Mouse (Mus musculus): ENCODE data around the gene Trpm6. TPM values are rescaled to one million over a fixed set of nuclear protein-coding genes. Genes with fewer than 3 reads are reported as not detected.

The Trpm6 gene
- total and polyA plus RNA-seq, 2 experiments from 2014 or later: 0.26 to 0.31 TPM

- Histone ChIP-seq H3K27ac (no peak overlapping the region), H3K9ac (replicated peaks; ENCODE audit: low read length) (no peak overlapping the region), H3K4me1 (ENCODE audit: insufficient read depth, low read length) (0 out of 2 replicates have a peak, but pooled peaks cover 7% of the 10 kb centered on the region), H3K4me3 (ENCODE audit: low read length) (no peak overlapping the region), H3K4me2 (ENCODE audit: low read depth, low read length) (no peak overlapping the region), H3K27me3 (ENCODE audit: insufficient read depth, low read length) (no peaks in the 10 kb centered on the region), H3K9me3 (ENCODE audit: low read length) (no peaks in the 10 kb centered on the region), H3K36me3 (ENCODE audit: insufficient read depth, low read length) (no peaks in the 10 kb centered on the region)
- no peak for TF ChIP-seq CTCF (IDR thresholded peaks at IDR 0.05; ENCODE audit: low read depth)
- no peak for ATAC-seq
- no peak for DNase-seq (ENCODE audit: low spot score)
Measured at GRCm38 (mm10) chr19:18898238-18898637, 148.5 kb downstream of the Trpm6 start.

DNA sequence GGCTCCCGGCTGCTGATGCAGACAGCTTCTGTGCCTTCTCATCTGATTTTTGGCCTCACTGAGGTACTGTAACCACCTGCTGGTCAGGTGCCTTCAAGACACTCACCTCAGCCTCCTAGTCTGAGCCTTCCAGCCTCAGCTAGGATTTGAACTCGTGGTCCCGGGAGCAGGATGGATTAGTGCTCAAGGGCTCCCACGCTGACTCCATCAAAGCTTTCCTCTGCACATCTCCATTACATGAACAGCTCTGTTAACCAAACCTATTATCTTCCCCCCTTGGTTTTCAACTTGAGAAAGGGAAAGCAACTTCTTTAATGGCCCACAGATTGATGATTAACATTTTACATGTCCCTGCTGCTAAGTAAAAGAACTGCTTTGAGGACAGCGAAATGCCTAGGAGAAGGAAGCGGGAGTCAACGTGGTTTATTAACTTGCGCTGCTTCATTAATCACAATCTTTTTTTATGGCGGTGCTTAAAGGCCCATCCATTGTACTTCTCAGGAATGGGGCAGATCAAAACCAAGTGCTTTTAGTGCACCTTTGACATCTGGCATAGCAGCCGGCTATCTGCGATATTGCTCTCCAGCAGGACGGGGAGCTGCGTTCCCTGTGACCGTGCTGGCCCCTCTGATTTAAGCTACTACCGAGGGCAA, 152.4 kb downstream of the Trpm6 start:
- no peak for DNase-seq (ENCODE audit: low spot score)
- H3K9ac ChIP-seq (replicated peaks; ENCODE audit: low read length): no peak overlapping the region
- no peak for ATAC-seq
- 66% methylated on average over 15 of the region's 15 CpGs for WGBS
- H3K27me3 ChIP-seq (ENCODE audit: insufficient read depth, low read length): no peaks in the 10 kb centered on the region
- 0 out of 2 replicates have a peak overlapping the region, but pooled peaks have one; percentile 13 for H3K4me2 ChIP-seq (ENCODE audit: low read depth, low read length)
- H3K27ac ChIP-seq: no peak overlapping the region
- TF ChIP-seq CTCF (IDR thresholded peaks at IDR 0.05; ENCODE audit: low read depth): no peak
- 0 out of 2 replicates have a peak, but pooled peaks cover 7% of the 10 kb centered on the region for H3K4me1 ChIP-seq (ENCODE audit: insufficient read depth, low read length)
- no peak overlapping the region for H3K4me3 ChIP-seq (ENCODE audit: low read length)
- H3K9me3 ChIP-seq (ENCODE audit: low read length): no peaks in the 10 kb centered on the region
- no peaks in the 10 kb centered on the region for H3K36me3 ChIP-seq (ENCODE audit: insufficient read depth, low read length)

- WGBS: 67% methylated on average over 6 of the region's 6 CpGs
- DNase-seq (ENCODE audit: low spot score) (no peak), ATAC-seq (no peak)
- H3K4me2 ChIP-seq (ENCODE audit: low read depth, low read length): 0 out of 2 replicates have a peak overlapping the region, but pooled peaks have one; percentile 13
- no peak overlapping the region for H3K4me3 ChIP-seq (ENCODE audit: low read length)
- TF ChIP-seq CTCF (IDR thresholded peaks at IDR 0.05; ENCODE audit: low read depth): no peak
- no peak overlapping the region for H3K27ac ChIP-seq
- H3K9me3 ChIP-seq (ENCODE audit: low read length): no peaks in the 10 kb centered on the region
- no peak overlapping the region for H3K9ac ChIP-seq (replicated peaks; ENCODE audit: low read length)
- H3K27me3 ChIP-seq (ENCODE audit: insufficient read depth, low read length): no peaks in the 10 kb centered on the region
- H3K36me3 ChIP-seq (ENCODE audit: insufficient read depth, low read length): no peaks in the 10 kb centered on the region
- H3K4me1 ChIP-seq (ENCODE audit: insufficient read depth, low read length): 0 out of 2 replicates have a peak, but pooled peaks cover 7% of the 10 kb centered on the region
Measured at GRCm38 (mm10) chr19:18902694-18903067, 152.9 kb downstream of the Trpm6 start.

- Histone ChIP-seq H3K4me1 (ENCODE audit: insufficient read depth, low read length) (0 out of 2 replicates have a peak, but pooled peaks cover 7% of the 10 kb centered on the region), H3K27ac (no peak overlapping the region), H3K9ac (replicated peaks; ENCODE audit: low read length) (no peak overlapping the region), H3K4me3 (ENCODE audit: low read length) (no peak overlapping the region), H3K4me2 (ENCODE audit: low read depth, low read length) (no peak overlapping the region), H3K9me3 (ENCODE audit: low read length) (no peaks in the 10 kb centered on the region), H3K27me3 (ENCODE audit: insufficient read depth, low read length) (no peaks in the 10 kb centered on the region), H3K36me3 (ENCODE audit: insufficient read depth, low read length) (no peaks in the 10 kb centered on the region)
- no peak for ATAC-seq
- 67% methylated on average over 3 of the region's 3 CpGs for WGBS
- no peak for DNase-seq (ENCODE audit: low spot score)
- TF ChIP-seq CTCF (IDR thresholded peaks at IDR 0.05; ENCODE audit: low read depth): no peak
Measured at GRCm38 (mm10) chr19:18905511-18905910, 155.7 kb downstream of the Trpm6 start.

DNA sequence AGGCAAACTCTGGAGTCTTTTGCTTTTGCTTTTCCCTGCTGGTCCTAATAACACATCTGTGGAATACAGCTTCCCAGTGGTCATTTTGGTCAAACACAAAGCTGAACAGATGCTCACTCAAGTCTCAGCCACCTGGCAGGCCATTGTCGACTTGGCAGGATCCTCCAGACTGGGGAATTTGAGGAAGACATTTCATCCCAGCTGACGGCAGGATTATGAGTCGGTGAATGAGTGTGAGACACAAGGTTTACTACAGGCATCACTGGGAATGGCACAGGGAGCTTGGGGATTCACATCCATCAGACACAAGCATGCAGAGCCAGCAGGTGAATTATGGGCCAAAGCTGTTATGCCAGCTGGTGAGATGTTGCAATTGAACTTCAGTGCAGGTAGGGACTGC, 159.9 kb downstream of the Trpm6 start:
- H3K9ac ChIP-seq (replicated peaks; ENCODE audit: low read length): no peak overlapping the region
- DNase-seq (ENCODE audit: low spot score): peak; percentile 60
- H3K27ac ChIP-seq: no peak overlapping the region
- TF ChIP-seq CTCF (IDR thresholded peaks at IDR 0.05; ENCODE audit: low read depth): no peak
- ATAC-seq: peak; percentile 72
- no peaks in the 10 kb centered on the region for H3K9me3 ChIP-seq (ENCODE audit: low read length)
- H3K4me3 ChIP-seq (ENCODE audit: low read length): no peak overlapping the region
- H3K27me3 ChIP-seq (ENCODE audit: insufficient read depth, low read length): no peaks in the 10 kb centered on the region
- WGBS: 64% methylated on average over 3 of the region's 3 CpGs
- no peak overlapping the region for H3K4me2 ChIP-seq (ENCODE audit: low read depth, low read length)
- no peaks in the 10 kb centered on the region for H3K36me3 ChIP-seq (ENCODE audit: insufficient read depth, low read length)
- H3K4me1 ChIP-seq (ENCODE audit: insufficient read depth, low read length): no peaks in the 10 kb centered on the region

- H3K27ac ChIP-seq: no peak overlapping the region
- H3K36me3 ChIP-seq (ENCODE audit: insufficient read depth, low read length): no peaks in the 10 kb centered on the region
- no peaks in the 10 kb centered on the region for H3K4me1 ChIP-seq (ENCODE audit: insufficient read depth, low read length)
- no peak for TF ChIP-seq CTCF (IDR thresholded peaks at IDR 0.05; ENCODE audit: low read depth)
- no peak for ATAC-seq
- no peak overlapping the region for H3K9ac ChIP-seq (replicated peaks; ENCODE audit: low read length)
- no peaks in the 10 kb centered on the region for H3K27me3 ChIP-seq (ENCODE audit: insufficient read depth, low read length)
- H3K4me2 ChIP-seq (ENCODE audit: low read depth, low read length): no peak overlapping the region
- no peak for DNase-seq (ENCODE audit: low spot score)
- no peaks in the 10 kb centered on the region for H3K9me3 ChIP-seq (ENCODE audit: low read length)
- no peak overlapping the region for H3K4me3 ChIP-seq (ENCODE audit: low read length)
Measured at GRCm38 (mm10) chr19:18911755-18912340, 162.1 kb downstream of the Trpm6 start.

GRCm38 (mm10) chr19:18941391-18941790, 191.6 kb downstream of the Trpm6 start:
- no peak overlapping the region for H3K4me3 ChIP-seq (ENCODE audit: low read length)
- H3K9me3 ChIP-seq (ENCODE audit: low read length): no peaks in the 10 kb centered on the region
- no peak for ATAC-seq
- H3K4me2 ChIP-seq (ENCODE audit: low read depth, low read length): no peak overlapping the region
- DNase-seq (ENCODE audit: low spot score): no peak
- H3K27me3 ChIP-seq (ENCODE audit: insufficient read depth, low read length): no peaks in the 10 kb centered on the region
- no peak overlapping the region for H3K27ac ChIP-seq
- no peak overlapping the region for H3K9ac ChIP-seq (replicated peaks; ENCODE audit: low read length)
- WGBS: 74% methylated on average over 6 of the region's 6 CpGs
- no peaks in the 10 kb centered on the region for H3K4me1 ChIP-seq (ENCODE audit: insufficient read depth, low read length)
- no peaks in the 10 kb centered on the region for H3K36me3 ChIP-seq (ENCODE audit: insufficient read depth, low read length)
- TF ChIP-seq CTCF (IDR thresholded peaks at IDR 0.05; ENCODE audit: low read depth): no peak

Other genes with a start within 250 kb of the Trpm6 start
- gene Ostf1, start 118.2 kb upstream of the Trpm6 start, total RNA-seq (2014; rRNA removed): 42.4 and 46.0 TPM in 2 replicates
- 67.9 and 78.0 TPM in 2 replicates for gene Ostf1, start 118.2 kb upstream of the Trpm6 start, polyA plus RNA-seq (2015; fragmentation: Nextera tagmentation; extraction: Ambion mirVana)
- 5.3 and 10.6 TPM in 2 replicates for gene Nmrk1, start 118.0 kb upstream of the Trpm6 start, total RNA-seq (2014; rRNA removed)
- 9.2 and 10.9 TPM in 2 replicates for gene Nmrk1, start 118.0 kb upstream of the Trpm6 start, polyA plus RNA-seq (2015; fragmentation: Nextera tagmentation; extraction: Ambion mirVana)
- gene Carnmt1, start 79.2 kb upstream of the Trpm6 start, total RNA-seq (2014; rRNA removed): 17.9 and 19.2 TPM in 2 replicates
- 22.1 and 23.1 TPM in 2 replicates for gene Carnmt1, start 79.2 kb upstream of the Trpm6 start, polyA plus RNA-seq (2015; fragmentation: Nextera tagmentation; extraction: Ambion mirVana)
- gene D030056L22Rik, start 36.8 kb upstream of the Trpm6 start, total RNA-seq (2014; rRNA removed): 49.0 and 57.9 TPM in 2 replicates
- 40.2 and 40.8 TPM in 2 replicates for gene D030056L22Rik, start 36.8 kb upstream of the Trpm6 start, polyA plus RNA-seq (2015; fragmentation: Nextera tagmentation; extraction: Ambion mirVana)

Data from hindbrain, postnatal 0 days (tissue).